Mouse (Mus musculus) testis, adult 2 months (tissue): ENCODE measurements around the gene Kcna6.

ENCODE experiments used
- CTCF ChIP-seq: fragments of 200-500 bp; IDR thresholded peaks from 2 replicates; pipeline ENCODE4 v1.5.1; 2012; ENCODE audit warnings: low read depth, mild to moderate bottlenecking, inconsistent platforms, low read length, moderate library complexity; ENCODE audit not compliant: control insufficient read depth, insufficient read depth, insufficient replicate concordance
- POLR2A ChIP-seq: fragments of 200-500 bp; IDR thresholded peaks from 2 replicates; pipeline ENCODE4 v1.6.1; 2012; ENCODE audit warnings: low read depth, mild to moderate bottlenecking, inconsistent platforms, low read length, moderate library complexity; ENCODE audit not compliant: control insufficient read depth

DNA sequence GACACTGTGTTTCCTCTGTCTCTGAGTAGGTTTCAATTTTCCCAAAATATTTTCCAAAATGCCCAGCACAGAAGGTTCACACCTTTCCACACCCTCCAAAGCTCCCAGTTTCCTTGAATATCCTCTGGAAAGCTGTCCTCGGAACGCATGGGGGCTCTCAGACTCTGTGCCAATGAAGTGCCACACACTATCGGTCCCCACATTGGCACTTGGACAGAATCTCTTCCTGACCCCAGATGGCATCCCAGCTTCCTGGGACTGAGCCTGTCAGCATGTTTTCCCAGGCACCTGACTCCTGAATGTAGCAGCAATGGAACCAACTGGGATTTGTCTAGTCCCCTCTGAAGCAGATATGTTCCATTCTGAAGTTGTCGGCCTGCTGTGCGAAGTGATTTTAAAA, 73.5 kb downstream of the Kcna6 start:
- no peak for TF ChIP-seq CTCF
- no peak for TF ChIP-seq POLR2A
